Mouse (Mus musculus) forebrain, embryonic 10.5 days (tissue): ENCODE results near the gene Vmn1r21. TPM values are rescaled to one million over a fixed set of nuclear protein-coding genes. Genes with fewer than 3 reads are reported as not detected.

Experiments
- DNase-seq: peaks from one replicate; pipeline ENCODE4 v3.0.0-alpha.2; 2017; ENCODE audit warnings: low spot score; ENCODE audit errors: extremely low spot score
- H3K27ac ChIP-seq: fragments of 300-500 bp; sonication (generic); 2 replicates; pipeline ENCODE4 v1.5.1; 2016; ENCODE audit warnings: mild to moderate bottlenecking
- H3K27me3 ChIP-seq: fragments of 300-500 bp; sonication (generic); 2 replicates; pipeline ENCODE4 v1.6.1; 2016; ENCODE audit warnings: mild to moderate bottlenecking; ENCODE audit not compliant: poor library complexity, severe bottlenecking
- H3K36me3 ChIP-seq: fragments of 300-500 bp; sonication (generic); replicated peaks from 2 replicates; pipeline ENCODE4 v1.6.1; 2016; ENCODE audit warnings: mild to moderate bottlenecking, moderate library complexity
- H3K4me1 ChIP-seq: fragments of 300-500 bp; sonication (generic); 2 replicates; pipeline ENCODE4 v1.6.1; 2016
- H3K4me3 ChIP-seq: fragments of 300-500 bp; sonication (generic); 2 replicates; pipeline ENCODE4 v1.5.1; 2016; ENCODE audit warnings: mild to moderate bottlenecking, moderate library complexity
- H3K9me3 ChIP-seq: fragments of 300-500 bp; sonication (generic); 2 replicates; pipeline ENCODE4 v1.6.1; 2016; ENCODE audit warnings: mild to moderate bottlenecking, moderate library complexity
- WGBS: fragments of 180-500 bp; shearing (Covaris S2); methylation state at CpG from one replicate; pipeline ENCODE4 v1.1.7; 2016; 5-methylcytosine and 5-hydroxymethylcytosine counted together
- polyA plus RNA-seq: library from polyadenylated mRNA; unstranded; fragments of >200 nt; fragmentation: Nextera tagmentation; extraction: Ambion mirVana; gene quantifications from 2 replicates; pipeline ENCODE4 v1.2.1, GENCODE M21; 2016

Vmn1r21 gene
- polyA plus RNA-seq, 1 experiment from 2014 or later: not detected

GRCm38 (mm10) chr6:57805218-57806069, 44.7 kb downstream of the Vmn1r21 start:
- peaks cover 32% of the 10 kb centered on the region for H3K36me3 ChIP-seq
- H3K9me3 ChIP-seq: peaks cover 3% of the 10 kb centered on the region; the same call in 1 of the 2 replicates
- no peak overlapping the region for H3K27ac ChIP-seq
- no peaks in the 10 kb centered on the region for H3K27me3 ChIP-seq
- 92% methylated on average over 5 of the region's 5 CpGs for WGBS
- H3K4me3 ChIP-seq: no peak overlapping the region
- H3K4me1 ChIP-seq: no peaks in the 10 kb centered on the region
- no peak for DNase-seq

DNA sequence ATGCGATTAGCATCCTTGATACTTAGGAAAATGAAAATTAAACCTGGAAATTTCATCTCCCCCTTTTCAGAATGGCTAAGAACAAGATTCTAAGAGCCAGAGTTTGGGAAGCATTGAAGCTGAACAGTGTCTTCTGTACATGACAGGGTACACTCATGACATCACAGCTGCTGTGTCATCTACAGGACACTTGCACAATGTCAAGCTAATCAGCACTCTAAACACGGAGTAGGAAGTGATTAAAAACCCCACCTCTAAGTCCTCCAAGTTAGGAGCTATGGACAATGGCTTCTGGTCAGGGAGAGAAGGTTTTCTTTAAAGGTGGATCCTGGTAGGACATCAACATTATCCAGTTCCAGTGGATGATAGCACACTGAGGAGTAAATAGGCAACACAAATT, 47.0 kb downstream of the Vmn1r21 start:
- Histone ChIP-seq H3K4me3 (no peak overlapping the region), H3K36me3 (peaks cover 24% of the 10 kb centered on the region; the same call in 1 of the 2 replicates), H3K9me3 (no peaks in the 10 kb centered on the region; the same call in 1 of the 2 replicates), H3K4me1 (no peaks in the 10 kb centered on the region), H3K27ac (no peak overlapping the region), H3K27me3 (no peaks in the 10 kb centered on the region)
- no peak for DNase-seq
- 88% methylated on average over 2 of the region's 2 CpGs for WGBS

GRCm38 (mm10) chr6:57798986-57799385, 51.2 kb downstream of the Vmn1r21 start:
- DNase-seq: no peak
- Histone ChIP-seq H3K36me3 (peaks cover 19% of the 10 kb centered on the region; the same call in 1 of the 2 replicates), H3K4me3 (no peak overlapping the region), H3K27ac (no peak overlapping the region), H3K27me3 (no peaks in the 10 kb centered on the region), H3K9me3 (no peaks in the 10 kb centered on the region; the same call in 1 of the 2 replicates), H3K4me1 (peaks cover 3% of the 10 kb centered on the region; the same call in 1 of the 2 replicates)
- WGBS: 95% methylated on average over 1 of the region's 1 CpGs

DNA sequence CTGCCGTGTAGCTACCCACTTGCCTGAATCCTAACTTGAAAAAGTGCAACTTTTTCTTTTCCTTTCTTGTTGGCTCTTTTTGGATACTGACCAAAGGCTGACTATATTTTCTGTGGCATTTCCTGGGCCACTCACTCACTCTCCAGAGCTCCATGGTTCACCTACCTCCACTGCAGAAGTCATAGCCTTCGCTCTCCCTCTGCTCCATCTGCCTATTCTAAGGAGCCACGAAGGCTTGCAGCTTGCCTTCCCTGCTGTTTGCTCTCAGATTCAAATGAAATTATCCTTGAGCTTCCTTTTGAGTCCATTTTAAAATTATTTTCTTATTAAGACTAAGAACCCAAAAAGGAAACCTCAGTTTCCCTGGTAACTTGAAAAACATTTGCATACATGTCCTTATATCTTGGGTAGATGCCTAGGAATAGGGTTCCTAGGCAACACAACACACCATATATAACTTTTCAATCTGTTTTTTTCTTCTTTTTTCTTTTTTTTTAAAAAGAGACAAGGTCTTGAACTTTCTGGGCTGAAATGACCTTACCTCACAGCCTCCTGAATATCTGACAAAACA, 53.2 kb downstream of the Vmn1r21 start:
- Histone ChIP-seq H3K27me3 (no peaks in the 10 kb centered on the region), H3K9me3 (no peaks in the 10 kb centered on the region; the same call in 1 of the 2 replicates), H3K27ac (no peak overlapping the region), H3K4me1 (peaks cover 3% of the 10 kb centered on the region; the same call in 1 of the 2 replicates), H3K36me3 (peaks cover 13% of the 10 kb centered on the region; the same call in 1 of the 2 replicates), H3K4me3 (no peak overlapping the region)
- no peak for DNase-seq
- 92% methylated on average over 3 of the region's 3 CpGs for WGBS

DNA sequence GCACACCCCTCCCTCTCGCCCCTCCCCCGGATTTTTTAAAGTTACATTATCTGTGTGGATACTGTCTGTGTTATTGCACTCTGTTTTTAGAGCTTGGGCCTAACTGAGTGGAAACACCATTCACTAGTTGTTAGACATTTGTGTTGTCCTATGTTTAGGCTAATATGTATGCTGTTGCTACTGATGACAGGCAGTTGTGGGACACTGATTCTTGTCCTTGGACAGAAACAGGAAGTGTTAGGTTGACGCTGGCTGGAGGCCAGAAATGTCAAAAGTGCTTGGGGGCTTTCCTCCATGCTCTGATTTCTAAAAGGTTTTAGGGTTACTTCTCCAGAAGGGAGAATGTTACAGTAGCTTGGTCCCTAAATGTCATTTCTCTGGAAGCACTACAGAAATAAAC, 54.3 kb downstream of the Vmn1r21 start:
- Histone ChIP-seq H3K9me3 (no peaks in the 10 kb centered on the region; the same call in 1 of the 2 replicates), H3K36me3 (0 out of 2 replicates have a peak, but pooled peaks cover 7% of the 10 kb centered on the region), H3K27ac (no peak overlapping the region), H3K4me3 (no peak overlapping the region), H3K4me1 (peaks cover 3% of the 10 kb centered on the region; the same call in 1 of the 2 replicates), H3K27me3 (no peaks in the 10 kb centered on the region)
- 68% methylated on average over 3 of the region's 3 CpGs for WGBS
- no peak for DNase-seq

Other genes with a start within 250 kb of the Vmn1r21 start
- gene Pyurf, start 158.3 kb downstream of the Vmn1r21 start, polyA plus RNA-seq: 18.6 and 19.0 TPM in 2 replicates
- 40.8 and 46.4 TPM in 2 replicates for gene Lancl2, start 147.8 kb downstream of the Vmn1r21 start, polyA plus RNA-seq
- gene Vopp1, start 25.2 kb downstream of the Vmn1r21 start, polyA plus RNA-seq: 59.8 and 60.7 TPM in 2 replicates
- not detected in 2 replicates for gene Vmn1r22, start 57.7 kb upstream of the Vmn1r21 start, polyA plus RNA-seq
- not detected in 2 replicates for gene Vmn1r23, start 76.5 kb upstream of the Vmn1r21 start, polyA plus RNA-seq
- not detected in 2 replicates for gene Vmn1r24, start 111.2 kb upstream of the Vmn1r21 start, polyA plus RNA-seq
- not detected in 2 replicates for gene Vmn1r25, start 130.5 kb upstream of the Vmn1r21 start, polyA plus RNA-seq
- gene Vmn1r26, start 164.8 kb upstream of the Vmn1r21 start, polyA plus RNA-seq: not detected in 2 replicates